Mouse (Mus musculus) left cerebral cortex, adult 2 months (tissue): ENCODE data around the gene Cdc16. TPM values are rescaled to one million over a fixed set of nuclear protein-coding genes. Genes with fewer than 3 reads are reported as not detected.

Source experiments
- DNase-seq, 2 experiments: peaks; one replicate each; pipeline ENCODE4 v3.0.0; 2021 to 2022; ENCODE audit warnings: low spot score in 2 of 2, mixed read lengths in 1 of 2; ENCODE audit errors: extremely low spot score in 1 of 2
- H3K27ac ChIP-seq: fragments of 200-600 bp; 2 replicates; pipeline ENCODE4 v1.8.1; 2022
- H3K4me3 ChIP-seq: fragments of 200-600 bp; 2 replicates; pipeline ENCODE4 v1.8.1; 2022
- CTCF ChIP-seq: fragments of 200-600 bp; IDR thresholded peaks from 2 replicates; pipeline ENCODE4 v1.8.1; 2022; ENCODE audit warnings: antibody characterized with exemption, mild to moderate bottlenecking, moderate library complexity
- intact Hi-C: fragments of 180-260 bp; cut with DNase I; formaldehyde crosslinking; loops from one replicate; pipeline ENCODE4 v1.15.1; 2025
- total RNA-seq, 2 experiments: library from RNA; stranded (reverse); gene quantifications; 2 replicates each; pipeline ENCODE4 v1.2.3; 2021

The Cdc16 gene
- total RNA-seq, 2 experiments from 2014 or later: 45.2 to 49.7 TPM

GRCm38 (mm10) chr8:13757805-13758727, 590 bp downstream of the Cdc16 start:
- peak in 1 of 2 experiments; percentile 27 for DNase-seq
- intact Hi-C loops: no loop called here

GRCm38 (mm10) chr8:13769206-13769605, 11.7 kb downstream of the Cdc16 start:
- TF ChIP-seq CTCF: no peak
- Histone ChIP-seq H3K27ac (no peak overlapping the region), H3K4me3 (no peak overlapping the region)
- intact Hi-C loops: no loop called here
- no peak for DNase-seq

More at GRCm38 (mm10) chr8:13757805-13758727, 590 bp downstream of the Cdc16 start:
- TF ChIP-seq CTCF: peak; percentile 54
- Histone ChIP-seq H3K27ac (peak overlapping the region; percentile 66), H3K4me3 (peak overlapping the region; percentile 94)

- no peak overlapping the region for H3K27ac ChIP-seq
- no peak for TF ChIP-seq CTCF
- H3K4me3 ChIP-seq: no peak overlapping the region
- intact Hi-C loops: no loop called here
- DNase-seq: no peak
Observed at GRCm38 (mm10) chr8:13780536-13780935, 23.1 kb downstream of the Cdc16 start.

GRCm38 (mm10) chr8:13785250-13785763, 27.8 kb downstream of the Cdc16 start, which contains the start of gene Upf3a:
Upf3a (plus strand) TSS chr8:13785615.
- Histone ChIP-seq H3K27ac (peak within 1 kb of the TSS; percentile 100), H3K4me3 (peak within 1 kb of the TSS; percentile 88)
- peak; percentile 89 for TF ChIP-seq CTCF
- peak; percentile 88 to 89 for DNase-seq
- intact Hi-C loops: loop anchor here (2.0 to 5.0 kb wide), 3 partner anchors 82 to 235 kb away; partner anchors contain the start of gene Champ1

GRCm38 (mm10) chr8:13785764-13786299, 28.4 kb downstream of the Cdc16 start:
- peak; percentile 87 for TF ChIP-seq CTCF
- intact Hi-C loops: loop anchor here (2.0 to 5.0 kb wide), 3 partner anchors 81 to 235 kb away; partner anchors contain the start of gene Champ1
- Histone ChIP-seq H3K27ac (peak overlapping the region; percentile 100), H3K4me3 (peak overlapping the region; percentile 88)
- peak; percentile 93 to 94 for DNase-seq

- Histone ChIP-seq H3K4me3 (no peak overlapping the region), H3K27ac (no peak overlapping the region)
- no peak for TF ChIP-seq CTCF
- DNase-seq: no peak
- intact Hi-C loops: loop anchor here (5.0 kb wide), 2 partner anchors 78 to 98 kb away; partner anchors contain the start of gene Champ1
Observed at GRCm38 (mm10) chr8:13789606-13790005, 32.1 kb downstream of the Cdc16 start.

- no peak for DNase-seq
- no peak for TF ChIP-seq CTCF
- intact Hi-C loops: no loop called here
- no peak overlapping the region for H3K27ac ChIP-seq
- no peak overlapping the region for H3K4me3 ChIP-seq
Observed at GRCm38 (mm10) chr8:13793097-13793745, 35.7 kb downstream of the Cdc16 start.

GRCm38 (mm10) chr8:13793746-13794101, 36.2 kb downstream of the Cdc16 start:
- TF ChIP-seq CTCF: no peak
- intact Hi-C loops: no loop called here
- H3K4me3 ChIP-seq: no peak overlapping the region

GRCm38 (mm10) chr8:13797676-13798075, 40.2 kb downstream of the Cdc16 start:
- Histone ChIP-seq H3K27ac (no peak overlapping the region), H3K4me3 (no peak overlapping the region)
- DNase-seq: no peak
- intact Hi-C loops: no loop called here
- TF ChIP-seq CTCF: no peak

More at GRCm38 (mm10) chr8:13793746-13794101, 36.2 kb downstream of the Cdc16 start:
- DNase-seq: no peak
- no peak overlapping the region for H3K27ac ChIP-seq

- intact Hi-C loops: no loop called here
- Histone ChIP-seq H3K27ac (no peak overlapping the region), H3K4me3 (no peak overlapping the region)
- DNase-seq: no peak
- TF ChIP-seq CTCF: no peak
Observed at GRCm38 (mm10) chr8:13799566-13799965, 42.1 kb downstream of the Cdc16 start.

- intact Hi-C loops: no loop called here
- H3K4me3 ChIP-seq: no peak overlapping the region
- H3K27ac ChIP-seq: no peak overlapping the region
- TF ChIP-seq CTCF: no peak
- no peak for DNase-seq
Observed at GRCm38 (mm10) chr8:13828598-13829172, 71.2 kb downstream of the Cdc16 start.

Other genes starting within 250 kb of the Cdc16 start
- under 1 TPM; 0.38 to 0.77 TPM for gene 1700029H14Rik, start 195.2 kb upstream of the Cdc16 start, total RNA-seq
- 10 to 100 TPM; 62.3 to 69.4 TPM for gene Rasa3, start 80.1 kb upstream of the Cdc16 start, total RNA-seq
- gene Cfap97d2, start 51.8 kb upstream of the Cdc16 start, total RNA-seq: 1 to 10 TPM; 1.0 to 1.4 TPM
- gene Upf3a, start 27.9 kb downstream of the Cdc16 start, total RNA-seq: 10 to 100 TPM; 35.9 to 36.7 TPM
- not detected for gene AF366264, start 80.7 kb downstream of the Cdc16 start, total RNA-seq
- 10 to 100 TPM; 27.4 to 29.4 TPM for gene Champ1, start 112.0 kb downstream of the Cdc16 start, total RNA-seq
- gene Coprs, start 132.6 kb downstream of the Cdc16 start, total RNA-seq: 10 to 100 TPM; 38.5 to 42.9 TPM